Mouse (Mus musculus) forebrain, postnatal 0 days (tissue): ENCODE measurements around the gene Milr1. TPM values are rescaled to one million over a fixed set of nuclear protein-coding genes. Genes with fewer than 3 reads are reported as not detected.
"Not testable (repeated sequence)": the region's sequence is repeated elsewhere in the genome, so short reads cannot be mapped to it uniquely, and the experiment has no call there.

Source experiments
- ATAC-seq: fragments of 200-750 bp; cut with Nextera tagmentation; 2 replicates; pipeline ENCODE4 v1.8.0; 2017; ENCODE audit warnings: mild to moderate bottlenecking, moderate library complexity
- DNase-seq: peaks from one replicate; pipeline ENCODE4 v3.0.0-alpha.2; 2015
- H3K27ac ChIP-seq: fragments of 300-500 bp; sonication (generic); 2 replicates; pipeline ENCODE4 v1.5.1; 2014; ENCODE audit warnings: low read depth, mild to moderate bottlenecking, antibody characterized with exemption, low read length, moderate library complexity, mixed read lengths
- H3K27me3 ChIP-seq: fragments of 300-500 bp; sonication (generic); 2 replicates; pipeline ENCODE4 v1.6.1; 2014; ENCODE audit warnings: mild to moderate bottlenecking, low read length, mixed read lengths; ENCODE audit not compliant: insufficient read depth
- H3K36me3 ChIP-seq: fragments of 300-500 bp; sonication (generic); 2 replicates; pipeline ENCODE4 v1.6.1; 2014; ENCODE audit warnings: mild to moderate bottlenecking, moderate library complexity; ENCODE audit not compliant: insufficient read depth
- H3K4me1 ChIP-seq: fragments of 300-500 bp; sonication (generic); 2 replicates; pipeline ENCODE4 v1.6.1; 2014; ENCODE audit warnings: antibody characterized with exemption; ENCODE audit not compliant: insufficient read depth
- H3K4me2 ChIP-seq: fragments of 300-500 bp; sonication (generic); 2 replicates; pipeline ENCODE4 v1.6.1; 2014; ENCODE audit warnings: low read depth, mild to moderate bottlenecking, moderate library complexity
- H3K4me3 ChIP-seq: fragments of 300-500 bp; sonication (generic); 2 replicates; pipeline ENCODE4 v1.5.1; 2014; ENCODE audit warnings: low read depth, low read length, mixed read lengths
- H3K9ac ChIP-seq: fragments of 300-500 bp; sonication (generic); 2 replicates; pipeline ENCODE4 v1.6.1; 2014; ENCODE audit warnings: mild to moderate bottlenecking
- H3K9me3 ChIP-seq: fragments of 300-500 bp; sonication (generic); 2 replicates; pipeline ENCODE4 v1.6.1; 2016; ENCODE audit warnings: low read length
- CTCF ChIP-seq: sonication (generic); IDR thresholded peaks from 2 replicates; pipeline ENCODE4 v1.5.1; 2016; ENCODE audit warnings: antibody characterized with exemption, control low read depth, low read depth
- WGBS: fragments of 180-500 bp; shearing (Covaris S2); extraction: QIAGEN DNeasy Blood & Tissue Kit; methylation state at CpG from one replicate; pipeline ENCODE4 v1.1.7; 2014; 5-methylcytosine and 5-hydroxymethylcytosine counted together
- polyA plus RNA-seq: library from polyadenylated mRNA; unstranded; fragments of >200 nt; fragmentation: Nextera tagmentation; extraction: Ambion mirVana; gene quantifications from 2 replicates; pipeline ENCODE4 v1.2.1, GENCODE M21; 2015
- total RNA-seq: library from RNA; depleted of rRNA; stranded (reverse); fragments of >200 nt; gene quantifications from 2 replicates; pipeline ENCODE4 v1.2.3, GENCODE M21; 2014

The Milr1 gene
- total and polyA plus RNA-seq, 2 experiments from 2014 or later, result 1.0 TPM; not detected in 1

DNA sequence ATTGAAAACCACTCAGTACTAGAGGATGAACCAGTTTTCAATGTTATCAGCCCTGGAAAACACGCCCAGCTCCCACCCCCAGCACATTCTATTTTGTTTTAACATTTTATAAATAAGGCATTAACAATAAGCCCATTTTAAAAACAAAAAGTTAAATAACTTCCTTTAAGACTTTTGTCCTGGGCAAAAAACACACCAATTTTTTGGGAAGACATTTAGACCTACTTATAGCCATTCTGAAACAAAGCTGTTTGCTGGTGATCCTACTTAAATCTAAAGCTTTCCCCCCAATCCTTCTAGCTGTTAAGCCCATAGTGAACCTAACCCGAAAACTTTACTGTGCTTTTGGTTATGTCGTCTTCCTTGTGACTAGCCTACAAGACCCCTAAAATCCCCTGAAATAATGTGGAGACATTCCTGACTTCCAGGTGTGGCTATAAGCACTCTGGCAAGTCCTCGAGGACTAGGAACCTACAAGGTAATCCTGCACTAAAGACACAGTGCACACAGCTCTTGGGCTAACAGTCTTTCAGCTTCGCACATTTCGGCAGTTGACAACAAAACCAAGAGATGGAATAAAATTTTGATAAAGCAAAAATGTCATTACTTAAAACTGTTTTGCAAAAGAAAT lies 29.7 kb downstream of the Milr1 start:
- 80% methylated on average over 6 of the region's 6 CpGs for WGBS
- TF ChIP-seq CTCF, result no peak
- no peak overlapping the region for H3K27ac ChIP-seq
- DNase-seq, result no peak
- H3K9me3 ChIP-seq, result no peaks in the 10 kb centered on the region
- H3K4me3 ChIP-seq, result no peak overlapping the region
- no peak overlapping the region for H3K9ac ChIP-seq
- no peak overlapping the region for H3K4me2 ChIP-seq
- H3K36me3 ChIP-seq, result peaks cover 47% of the 10 kb centered on the region
- H3K27me3 ChIP-seq, result no peaks in the 10 kb centered on the region
- H3K4me1 ChIP-seq, result peaks cover 11% of the 10 kb centered on the region; the same call in 1 of the 2 replicates
- ATAC-seq, result no peak

DNA sequence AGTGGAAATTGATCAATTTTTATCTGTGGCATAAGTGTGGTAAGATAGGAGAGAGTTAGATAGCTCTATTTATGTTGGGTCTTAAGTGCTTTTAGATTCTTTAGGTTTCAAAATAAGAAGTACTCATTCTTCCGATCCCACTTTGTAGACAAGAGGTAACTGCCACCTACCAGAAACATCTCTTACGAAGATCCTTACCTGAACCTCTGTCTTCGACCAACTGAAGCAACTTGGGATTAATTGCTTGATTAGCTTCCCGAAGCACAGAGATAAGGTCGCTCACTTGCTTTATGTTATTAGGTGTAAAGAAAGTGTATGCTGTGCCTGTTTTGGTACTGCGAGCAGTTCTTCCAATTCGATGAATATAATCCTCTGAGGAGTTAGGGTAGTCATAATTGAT lies 31.2 kb downstream of the Milr1 start:
- H3K4me2 ChIP-seq, H3K9me3 ChIP-seq, ATAC-seq, H3K27me3 ChIP-seq, H3K4me3 ChIP-seq, DNase-seq, H3K27ac ChIP-seq, H3K9ac ChIP-seq: not testable (repeated sequence)
- peaks cover 12% of the 10 kb centered on the region; the same call in 1 of the 2 replicates for H3K4me1 ChIP-seq
- peaks cover 51% of the 10 kb centered on the region for H3K36me3 ChIP-seq
- WGBS, result 91% methylated on average over 7 of the region's 7 CpGs

DNA sequence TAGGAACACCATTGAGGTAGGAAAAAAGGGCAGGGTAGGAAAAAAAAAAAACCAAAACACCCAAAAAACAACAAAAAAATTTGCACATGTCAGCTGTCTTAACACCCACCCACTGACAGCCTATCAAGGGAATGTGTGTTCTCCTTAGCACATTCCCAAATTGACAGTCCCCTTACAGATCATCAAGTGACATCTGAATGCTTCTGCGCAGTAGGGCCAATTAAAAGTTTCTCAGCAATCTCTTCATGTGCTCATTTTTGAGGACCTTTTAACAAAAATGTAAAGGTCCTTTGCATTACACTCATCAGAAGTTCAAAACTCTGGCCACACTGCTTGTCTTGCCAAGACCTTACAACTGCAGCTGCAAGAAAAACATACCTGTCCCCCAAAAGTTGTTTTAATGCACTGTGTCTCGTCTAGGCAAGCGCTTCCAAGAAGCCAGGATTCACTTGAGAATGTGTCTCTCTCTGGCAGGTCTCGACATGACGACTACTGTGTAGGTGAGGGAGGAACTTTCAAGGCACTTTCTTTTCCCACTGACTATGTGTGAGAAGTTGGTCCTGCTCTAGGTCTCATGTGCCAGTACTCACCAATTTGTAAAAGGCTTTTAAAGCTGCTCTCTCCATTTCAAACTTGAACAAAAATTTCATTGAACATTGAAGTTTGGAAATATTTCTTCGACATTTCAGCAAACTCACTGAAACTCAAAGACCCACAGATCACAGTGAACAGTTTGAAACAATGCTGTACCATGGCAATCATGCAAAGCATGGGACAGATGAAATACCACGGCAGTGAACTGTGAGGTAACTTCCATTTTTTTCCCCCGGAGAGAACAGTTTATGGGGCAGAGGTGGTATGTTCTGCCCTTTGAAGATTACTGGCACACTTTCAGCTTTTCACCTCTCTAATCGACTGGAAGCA lies 32.1 kb downstream of the Milr1 start:
- DNase-seq (no peak), ATAC-seq (no peak)
- Histone ChIP-seq H3K9me3 (no peaks in the 10 kb centered on the region), H3K27ac (no peak overlapping the region), H3K9ac (no peak overlapping the region), H3K27me3 (no peaks in the 10 kb centered on the region), H3K4me2 (no peak overlapping the region), H3K36me3 (peaks cover 51% of the 10 kb centered on the region), H3K4me1 (peaks cover 10% of the 10 kb centered on the region; the same call in 1 of the 2 replicates), H3K4me3 (no peak overlapping the region)
- 78% methylated on average over 9 of the region's 9 CpGs for WGBS
- no peak for TF ChIP-seq CTCF

DNA sequence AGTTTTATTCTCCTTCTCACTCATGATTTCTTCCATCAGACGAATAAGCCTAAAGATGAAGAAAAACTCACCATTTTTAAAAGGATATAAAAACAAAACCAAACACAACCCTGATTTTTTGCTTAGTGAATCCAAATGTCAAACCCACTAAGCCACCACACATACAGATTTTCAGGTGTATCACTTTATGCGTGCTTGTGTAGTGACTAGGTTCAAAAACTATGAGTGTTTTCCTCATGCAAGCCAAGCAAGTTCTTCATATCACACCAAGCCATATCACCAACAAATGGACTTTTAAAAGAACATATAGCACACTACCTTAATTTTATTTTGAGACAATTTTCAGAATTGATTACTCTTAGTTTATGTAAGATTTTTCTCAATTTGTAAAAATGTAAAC lies 33.5 kb downstream of the Milr1 start:
- ATAC-seq, result no peak
- DNase-seq, result no peak
- Histone ChIP-seq H3K9me3 (no peaks in the 10 kb centered on the region), H3K4me2 (no peak overlapping the region), H3K36me3 (peaks cover 51% of the 10 kb centered on the region), H3K27ac (no peak overlapping the region), H3K4me1 (peaks cover 10% of the 10 kb centered on the region; the same call in 1 of the 2 replicates), H3K27me3 (no peaks in the 10 kb centered on the region), H3K9ac (no peak overlapping the region), H3K4me3 (no peak overlapping the region)
- 83% methylated on average over 2 of the region's 2 CpGs for WGBS
- no peak for TF ChIP-seq CTCF

DNA sequence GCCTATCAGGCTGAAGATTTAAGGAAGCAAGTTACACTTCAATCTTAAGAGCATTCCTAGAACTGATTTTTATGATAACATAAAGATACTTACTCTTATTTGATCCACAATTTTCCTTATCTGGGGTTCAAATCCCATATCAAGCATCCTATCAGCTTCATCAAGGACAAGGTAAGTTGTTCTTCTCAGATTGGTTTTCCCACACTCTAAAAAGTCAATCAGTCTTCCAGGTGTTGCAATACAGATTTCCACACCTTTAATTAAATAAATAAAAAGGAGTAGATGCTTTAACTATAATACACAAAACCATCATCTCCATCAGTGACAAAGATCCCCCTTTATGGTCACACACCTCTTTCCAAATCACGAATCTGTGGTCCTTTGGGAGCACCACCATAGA lies 34.0 kb downstream of the Milr1 start:
- DNase-seq, result no peak
- Histone ChIP-seq H3K36me3 (peaks cover 48% of the 10 kb centered on the region), H3K27me3 (no peaks in the 10 kb centered on the region), H3K4me3 (no peak overlapping the region), H3K9ac (no peak overlapping the region), H3K27ac (no peak overlapping the region), H3K4me1 (peaks cover 10% of the 10 kb centered on the region; the same call in 1 of the 2 replicates), H3K4me2 (peak overlapping the region; percentile 57), H3K9me3 (no peaks in the 10 kb centered on the region)
- TF ChIP-seq CTCF, result no peak
- 74% methylated on average over 1 of the region's 1 CpGs for WGBS
- ATAC-seq, result no peak

DNA sequence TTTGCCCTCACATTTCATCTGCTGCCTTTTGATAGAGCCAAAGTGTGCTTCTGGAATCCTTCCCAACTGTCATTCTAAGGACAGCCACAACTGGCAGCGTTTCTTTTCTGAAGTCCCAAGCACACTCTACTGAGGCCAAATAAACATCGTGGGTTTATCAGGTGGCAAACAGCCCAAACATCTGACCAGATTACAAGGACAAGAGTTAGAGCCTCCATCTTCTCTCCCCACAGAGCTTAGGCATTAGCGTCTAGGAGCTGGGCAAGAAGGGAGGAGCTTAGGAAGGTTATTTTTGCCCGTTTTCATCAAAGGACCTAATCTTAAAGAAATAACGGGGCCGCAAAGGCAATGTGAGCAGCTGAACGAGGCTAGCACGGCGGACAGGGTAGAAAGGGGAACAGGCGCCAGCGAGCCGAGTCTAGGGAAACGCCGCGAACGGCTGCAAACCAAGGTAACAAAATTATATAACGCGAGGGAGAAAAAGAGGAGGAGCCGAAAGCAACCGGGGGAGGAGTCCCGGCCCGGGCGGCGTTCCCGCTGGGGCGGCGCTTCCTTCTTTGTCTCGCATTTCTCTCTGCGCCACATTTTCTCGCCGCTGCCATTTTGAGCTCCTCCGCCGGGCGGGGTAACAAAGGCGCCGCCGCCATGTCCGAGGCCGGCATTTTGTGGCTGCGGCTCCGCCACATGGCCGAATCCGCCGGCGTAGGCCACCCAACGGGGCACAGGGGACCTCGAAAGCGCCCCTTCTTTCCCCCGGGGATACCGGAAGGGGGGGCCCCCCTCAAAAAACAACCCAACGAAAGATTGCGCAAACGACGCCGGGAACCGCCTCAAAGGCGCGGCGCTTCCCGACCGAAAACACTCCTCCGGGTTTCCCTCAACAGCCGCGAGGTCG lies 36.4 kb downstream of the Milr1 start:
- Histone ChIP-seq H3K4me1 (peaks cover 10% of the 10 kb centered on the region; the same call in 1 of the 2 replicates), H3K9ac (peak overlapping the region; percentile 96), H3K4me3 (peak overlapping the region; percentile 85), H3K27me3 (no peaks in the 10 kb centered on the region), H3K9me3 (no peaks in the 10 kb centered on the region), H3K27ac (peak overlapping the region; percentile 98), H3K36me3 (peaks cover 35% of the 10 kb centered on the region), H3K4me2 (peak overlapping the region; percentile 57)
- WGBS, result 2% methylated on average over 65 of the region's 65 CpGs
- DNase-seq (peak; percentile 93), ATAC-seq (peak; percentile 36)
- peak; percentile 32 for TF ChIP-seq CTCF
